Mouse (Mus musculus): ENCODE measurements around the gene Zfp146.
"Not testable (repeated sequence)": the region's sequence is repeated elsewhere in the genome, so short reads cannot be mapped to it uniquely, and the experiment has no call there.

Zfp146 gene

GRCm38 (mm10) chr7:30169583-30170282 is at the start of gene Zfp146:
Gene Zfp146, minus strand, starts transcription at chr7:30169750.
- DNase-seq (ENCODE audit: low read depth, low spot score): peak; percentile 98

DNA sequence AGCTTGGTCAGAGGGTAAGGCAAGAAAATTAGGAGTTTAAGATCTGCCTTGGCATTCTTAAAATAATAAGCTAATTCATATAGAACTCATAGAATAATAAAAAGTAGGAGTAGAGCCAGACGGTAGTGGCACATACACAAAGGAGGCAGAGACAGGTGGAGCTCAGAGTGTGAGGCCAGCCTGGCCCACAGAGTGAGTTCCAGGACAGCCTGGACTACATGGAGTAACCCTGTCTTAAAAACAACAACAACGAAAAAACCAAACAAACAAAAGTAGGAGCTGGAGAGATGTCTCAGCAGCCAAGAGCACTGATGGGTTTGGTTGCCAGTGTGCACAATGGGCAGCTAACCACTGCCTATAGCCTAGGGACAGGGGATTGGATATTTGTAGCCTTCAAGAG is 47.7 kb upstream of the Zfp146 start:
- DNase-seq (ENCODE audit: low read depth, low spot score): no peak

DNA sequence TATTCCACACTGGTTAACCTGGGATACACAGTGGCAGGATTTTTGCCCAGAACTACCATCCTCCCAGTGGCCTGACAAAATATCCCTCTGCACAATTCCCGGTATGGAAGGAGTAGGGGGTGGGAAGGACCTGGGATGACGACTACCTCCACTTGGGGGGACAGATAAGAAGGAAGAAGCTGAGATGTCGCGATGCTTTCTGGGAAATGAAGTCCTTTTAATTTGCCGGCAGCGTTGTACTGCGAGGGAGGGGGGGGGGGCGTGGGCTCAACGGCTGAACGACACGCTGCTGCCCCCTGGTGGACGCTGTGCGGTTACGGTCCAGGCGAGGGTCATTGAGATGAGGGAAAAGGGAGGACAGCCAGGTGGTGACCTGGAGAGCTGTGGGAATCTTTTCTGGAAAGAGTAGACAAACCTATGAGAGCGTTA is 47.2 kb upstream of the Zfp146 start:
- peak; percentile 92 for DNase-seq (ENCODE audit: low read depth, low spot score)

DNA sequence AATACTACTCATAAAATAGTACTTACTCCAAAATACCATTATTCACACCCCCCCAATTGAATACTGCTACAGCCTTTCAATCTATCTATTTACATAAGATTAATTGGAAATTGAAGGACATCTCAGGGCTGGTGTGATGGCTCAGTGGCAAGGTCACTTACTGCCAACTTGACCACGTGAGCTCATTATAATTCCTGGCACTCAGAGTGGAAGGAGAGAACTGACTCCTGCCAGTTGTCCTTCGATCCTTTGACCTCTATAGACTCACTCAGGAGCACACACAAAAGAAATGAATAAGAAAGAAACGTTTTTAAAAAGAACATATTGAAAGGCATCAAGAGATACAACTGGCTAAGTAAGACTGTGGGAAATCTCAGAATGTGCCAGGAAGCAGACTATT is 46.3 kb upstream of the Zfp146 start:
- peak; percentile 78 for DNase-seq (ENCODE audit: low read depth, low spot score)

DNA sequence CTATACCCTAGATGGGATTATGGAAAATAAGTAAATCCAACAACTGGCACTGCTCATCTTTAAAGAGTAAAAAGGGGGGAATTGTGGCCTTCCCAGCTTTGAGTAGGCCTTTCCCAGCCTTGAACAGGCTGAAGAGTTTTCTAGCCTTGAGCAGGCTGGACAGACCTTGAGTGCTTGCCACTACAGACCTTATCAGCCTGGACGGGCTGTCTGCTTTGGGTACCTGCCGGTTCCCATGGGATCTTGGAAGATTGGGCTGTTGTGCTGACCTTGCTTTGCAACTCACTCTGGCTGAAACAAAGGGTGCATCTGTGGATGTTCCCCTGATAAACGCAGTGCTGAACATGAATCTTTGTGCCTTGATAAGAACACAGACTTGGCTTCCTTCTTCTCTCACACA is 44.3 kb upstream of the Zfp146 start:
- DNase-seq (ENCODE audit: low read depth, low spot score): no peak

DNA sequence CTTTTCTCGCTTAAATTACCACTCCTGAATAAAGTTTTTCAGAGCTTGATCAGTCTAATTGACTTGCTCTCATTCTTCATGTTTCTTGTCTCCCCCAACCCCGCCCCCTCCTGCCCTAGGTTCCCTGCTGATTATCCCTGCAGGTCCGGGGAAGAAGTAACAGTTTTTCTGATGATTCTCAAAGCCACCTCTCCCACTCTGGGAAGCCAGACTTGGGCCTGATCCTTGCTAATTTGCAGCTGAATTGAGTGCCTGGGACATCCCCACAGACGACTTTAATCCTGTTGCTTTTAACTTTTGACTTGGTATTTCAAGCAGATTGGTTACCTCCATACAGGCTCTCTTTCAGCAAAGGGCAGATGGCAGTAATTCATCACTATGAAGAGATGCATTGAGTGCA is 41.5 kb upstream of the Zfp146 start:
- DNase-seq (ENCODE audit: low read depth, low spot score): peak; percentile 62

DNA sequence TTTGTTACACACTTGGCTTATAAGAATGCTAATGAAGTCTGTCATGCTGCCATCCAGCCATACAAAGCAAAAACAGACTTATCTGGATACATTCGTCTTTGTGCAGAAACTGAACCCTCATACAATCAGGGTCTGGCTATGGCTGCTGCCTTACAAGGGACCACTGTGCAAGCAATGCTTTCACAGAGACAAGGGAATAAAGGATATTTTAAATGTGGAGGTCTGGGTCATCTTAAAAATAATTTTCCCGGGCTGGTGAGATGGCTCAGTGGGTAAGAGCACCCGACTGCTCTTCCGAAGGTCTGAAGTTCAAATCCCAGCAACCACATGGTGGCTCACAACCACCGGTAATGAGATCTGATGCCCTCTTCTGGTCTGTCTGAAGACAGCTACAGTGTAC is 36.8 kb upstream of the Zfp146 start:
- not testable (repeated sequence) for DNase-seq (ENCODE audit: low read depth, low spot score)

DNA sequence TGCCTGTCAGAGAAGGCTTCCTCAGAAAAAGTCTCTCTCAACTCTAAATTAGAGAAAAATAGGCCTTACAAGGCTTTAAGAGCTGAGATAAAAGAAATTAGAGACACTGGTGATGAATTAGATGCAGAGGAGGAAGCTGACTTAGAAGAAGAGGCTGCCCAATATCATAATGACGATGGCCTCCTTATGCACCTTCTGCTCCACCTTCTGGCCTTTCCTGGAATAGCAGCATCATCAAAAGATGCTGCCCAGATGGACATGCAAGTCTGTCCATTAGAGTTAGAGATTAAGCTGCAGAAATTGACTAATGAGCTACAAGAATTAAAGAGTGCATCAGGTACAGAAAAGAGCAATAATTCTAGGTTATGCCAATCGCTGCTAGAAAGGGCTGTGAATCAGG is 35.8 kb upstream of the Zfp146 start:
- peak; percentile 69 for DNase-seq (ENCODE audit: low read depth, low spot score)

DNA sequence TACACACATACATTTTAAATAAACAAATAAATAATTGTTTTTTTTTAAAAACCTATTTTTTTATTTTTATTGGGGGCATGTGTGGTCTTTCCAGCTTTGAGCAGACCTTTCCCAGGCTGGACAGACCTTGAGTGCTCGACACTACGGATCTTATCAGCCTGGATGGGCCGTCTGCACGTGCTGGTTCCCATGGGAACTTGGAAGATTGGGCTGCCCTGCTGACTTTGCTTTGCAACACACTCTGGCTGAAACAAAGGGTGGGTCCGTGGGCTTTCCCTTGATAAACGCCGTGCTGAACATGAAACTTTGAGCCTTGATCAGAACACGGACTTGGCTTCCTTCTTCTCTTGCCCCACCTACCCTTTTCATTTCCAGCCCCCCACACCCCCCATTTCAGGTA is 34.8 kb upstream of the Zfp146 start:
- no peak for DNase-seq (ENCODE audit: low read depth, low spot score)

GRCm38 (mm10) chr7:30202895-30203690 is 33.5 kb upstream of the Zfp146 start:
- DNase-seq (ENCODE audit: low read depth, low spot score): peak; percentile 8

GRCm38 (mm10) chr7:30200661-30201060 is 31.1 kb upstream of the Zfp146 start:
- DNase-seq (ENCODE audit: low read depth, low spot score): not testable (repeated sequence)

DNA sequence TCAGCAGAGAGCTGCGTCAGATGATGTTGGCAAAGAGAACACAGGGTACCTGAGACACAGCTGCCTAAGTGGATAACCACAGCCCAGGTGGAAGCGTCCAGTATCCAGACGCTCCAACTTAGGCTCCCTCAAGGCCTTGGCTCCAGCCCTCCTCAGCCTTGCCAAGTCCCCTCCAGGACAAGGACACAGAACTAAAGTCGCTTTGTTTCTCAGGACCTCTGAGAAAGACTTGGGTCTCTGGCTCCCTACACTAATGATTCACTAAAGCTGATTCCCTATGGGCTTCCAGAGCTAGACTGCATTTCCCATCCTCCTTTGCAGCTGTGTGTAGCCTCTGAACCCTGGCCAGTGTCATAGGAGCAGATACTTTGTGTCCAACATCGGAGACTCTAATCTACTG is 30.6 kb upstream of the Zfp146 start:
- DNase-seq (ENCODE audit: low read depth, low spot score): no peak

DNA sequence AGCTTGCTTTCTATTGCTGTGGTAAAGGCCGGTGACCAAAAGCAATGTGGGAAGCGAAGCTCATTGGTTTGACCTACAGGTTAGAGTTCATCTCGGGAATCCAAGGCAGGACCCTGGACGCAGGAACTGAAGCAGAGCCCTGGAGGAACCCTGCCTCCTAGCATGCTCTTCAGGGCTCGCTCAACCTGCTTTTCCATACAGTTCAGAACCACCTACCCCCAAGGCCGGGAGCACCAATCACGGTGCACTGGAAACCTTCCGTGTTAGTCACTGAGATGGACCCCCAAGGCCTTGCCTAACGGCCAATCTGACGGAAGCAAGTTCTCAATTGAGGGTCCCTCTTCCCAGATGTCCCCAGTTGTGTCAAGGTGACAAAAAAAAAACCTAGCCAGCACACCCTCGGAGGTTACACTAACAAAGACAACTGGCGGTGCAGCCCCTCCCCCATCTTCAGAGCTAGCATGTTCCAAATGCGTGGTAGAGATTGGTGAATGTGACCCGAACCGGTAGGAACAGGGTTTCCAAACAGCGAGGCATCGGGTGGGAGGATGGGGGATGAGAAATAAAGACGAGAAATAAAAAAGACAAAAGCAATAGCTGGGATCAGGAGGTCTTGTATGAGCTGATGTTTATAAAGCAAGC is 30.1 kb upstream of the Zfp146 start:
- DNase-seq (ENCODE audit: low read depth, low spot score): peak; percentile 78

GRCm38 (mm10) chr7:30198481-30198971 is 29.0 kb upstream of the Zfp146 start, which contains the start of gene Capns1:
Gene Capns1, minus strand, starts transcription at chr7:30198811.
- DNase-seq (ENCODE audit: low read depth, low spot score): peak; percentile 97

GRCm38 (mm10) chr7:30197592-30198129 is 28.1 kb upstream of the Zfp146 start:
- peak; percentile 96 for DNase-seq (ENCODE audit: low read depth, low spot score)

GRCm38 (mm10) chr7:30196171-30196570 is 26.6 kb upstream of the Zfp146 start:
- DNase-seq (ENCODE audit: low read depth, low spot score): peak; percentile 85

DNA sequence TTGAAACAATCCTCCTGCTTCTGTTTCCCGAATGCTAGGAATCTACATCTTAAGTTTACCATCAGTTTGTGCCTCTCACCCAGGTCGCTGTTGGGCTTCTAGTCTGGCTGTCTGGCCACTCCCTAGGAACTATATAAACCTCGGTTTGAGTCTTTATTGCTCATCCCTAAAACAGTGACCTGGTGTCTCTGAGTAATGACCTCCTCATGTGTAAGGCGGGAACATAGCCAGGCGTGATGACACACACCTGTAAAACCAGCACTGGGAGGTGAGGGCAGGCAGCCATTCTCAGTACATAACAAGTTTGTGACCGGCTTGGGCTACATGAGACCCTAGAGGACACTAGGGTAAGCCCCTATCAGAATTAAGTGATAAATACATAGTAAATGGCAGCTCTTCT is 25.9 kb upstream of the Zfp146 start:
- DNase-seq (ENCODE audit: low read depth, low spot score): no peak

GRCm38 (mm10) chr7:30194884-30195283 is 25.3 kb upstream of the Zfp146 start:
- peak; percentile 96 for DNase-seq (ENCODE audit: low read depth, low spot score)

DNA sequence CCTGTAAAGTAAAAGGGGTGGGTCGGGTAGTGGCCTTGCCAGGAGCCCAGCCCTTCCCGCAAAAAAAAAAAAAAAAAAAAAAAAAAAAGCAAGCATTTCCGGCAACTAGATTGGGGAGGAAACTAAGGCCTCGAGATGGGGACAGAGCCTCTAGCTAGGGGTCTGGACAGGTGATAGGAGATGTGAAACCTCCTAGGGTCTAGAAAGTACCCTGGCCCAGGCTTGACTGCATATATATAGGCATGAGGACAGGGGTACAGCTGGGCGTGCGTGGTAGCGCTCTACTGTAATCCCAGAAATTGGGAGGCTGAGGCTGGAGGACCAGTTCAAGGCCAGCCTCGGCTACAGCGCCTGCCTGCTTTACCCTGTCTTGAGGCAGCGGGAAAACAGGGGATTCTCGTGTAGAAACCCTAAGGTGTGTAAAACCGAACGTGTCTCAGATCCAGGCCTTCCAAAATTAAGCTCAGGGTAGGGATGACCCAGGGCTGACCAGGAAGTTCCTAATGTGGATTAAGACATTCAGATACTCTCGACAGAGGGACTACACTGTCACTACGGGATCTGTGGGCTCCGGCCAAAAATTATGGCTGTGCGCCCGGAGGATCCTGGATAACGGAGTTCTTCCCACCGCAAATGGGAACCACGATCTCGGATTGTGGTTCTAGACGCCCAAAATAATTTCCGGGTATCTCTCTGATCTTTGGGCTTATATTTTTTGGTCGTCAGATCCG is 24.7 kb upstream of the Zfp146 start:
- DNase-seq (ENCODE audit: low read depth, low spot score): no peak

DNA sequence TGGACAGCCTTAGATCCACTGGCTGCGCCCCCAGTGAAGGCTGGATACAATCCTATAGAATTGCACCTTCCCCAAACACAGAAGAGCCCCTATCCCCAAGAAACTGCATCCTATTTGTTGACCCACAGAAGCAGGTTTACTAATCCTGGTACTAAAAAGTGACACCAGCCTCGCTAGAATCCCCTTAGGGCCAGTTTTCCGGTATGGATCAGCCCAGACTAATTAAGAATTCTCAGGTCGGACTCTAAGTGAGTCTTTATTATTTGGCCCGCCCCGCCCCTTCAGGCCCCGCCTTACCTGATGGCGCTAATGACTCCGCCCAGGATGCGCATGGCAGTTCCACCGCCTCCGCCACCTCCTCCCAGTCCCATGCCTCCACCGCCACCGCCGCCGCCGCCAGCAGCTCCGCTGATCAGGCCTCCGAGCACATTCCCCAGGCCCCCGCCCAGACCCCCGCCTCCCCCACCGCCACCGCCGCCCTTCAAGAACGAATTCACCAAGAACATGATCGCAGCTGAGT is 24.1 kb upstream of the Zfp146 start:
- peak; percentile 91 for DNase-seq (ENCODE audit: low read depth, low spot score)

- DNase-seq (ENCODE audit: low read depth, low spot score): peak; percentile 97
Observed at GRCm38 (mm10) chr7:30193013-30193412, 23.5 kb upstream of the Zfp146 start.

Measured in ES-CJ7 (cell line).